Mouse (Mus musculus) midbrain, embryonic 13.5 days (tissue): Measurements from ENCODE around the gene Cdadc1. TPM values are rescaled to one million over a fixed set of nuclear protein-coding genes. Genes with fewer than 3 reads are reported as not detected.
A peak's percentile ranks its signal among the peaks of the same experiment; 100 is the strongest.

Experiments
- ATAC-seq: fragments of 200-750 bp; cut with Nextera tagmentation; 2 replicates; pipeline ENCODE4 v1.8.0; 2017; ENCODE audit warnings: mild to moderate bottlenecking, moderate TSS enrichment, moderate library complexity
- H3K27ac ChIP-seq: fragments of 300-500 bp; sonication (generic); 2 replicates; pipeline ENCODE4 v1.5.1; 2015; ENCODE audit warnings: inconsistent platforms, mild to moderate bottlenecking, moderate library complexity
- H3K27me3 ChIP-seq: fragments of 300-500 bp; sonication (generic); 2 replicates; pipeline ENCODE4 v1.6.1; 2015; ENCODE audit warnings: mild to moderate bottlenecking, inconsistent platforms
- H3K36me3 ChIP-seq: fragments of 300-500 bp; sonication (generic); 2 replicates; pipeline ENCODE4 v1.6.1; 2015; ENCODE audit warnings: mild to moderate bottlenecking, inconsistent platforms
- H3K4me1 ChIP-seq: fragments of 300-500 bp; sonication (generic); replicated peaks from 2 replicates; pipeline ENCODE4 v1.6.1; 2015; ENCODE audit warnings: inconsistent platforms
- H3K4me2 ChIP-seq: fragments of 300-500 bp; sonication (generic); replicated peaks from 2 replicates; pipeline ENCODE4 v1.6.1; 2015; ENCODE audit warnings: moderate library complexity, mild to moderate bottlenecking, inconsistent platforms
- H3K4me3 ChIP-seq: fragments of 300-500 bp; sonication (generic); replicated peaks from 2 replicates; pipeline ENCODE4 v1.5.1; 2015; ENCODE audit warnings: mild to moderate bottlenecking, inconsistent platforms
- H3K9ac ChIP-seq: fragments of 300-500 bp; sonication (generic); replicated peaks from 2 replicates; pipeline ENCODE4 v1.6.1; 2015; ENCODE audit warnings: mild to moderate bottlenecking, inconsistent platforms
- H3K9me3 ChIP-seq: fragments of 300-500 bp; sonication (generic); 2 replicates; pipeline ENCODE4 v1.6.1; 2016; ENCODE audit warnings: mild to moderate bottlenecking, inconsistent platforms
- WGBS: fragments of 180-500 bp; shearing (Covaris S2); methylation state at CpG from one replicate; pipeline ENCODE4 v1.1.7; 2015; 5-methylcytosine and 5-hydroxymethylcytosine counted together
- polyA plus RNA-seq: library from polyadenylated mRNA; unstranded; fragments of >200 nt; fragmentation: Nextera tagmentation; extraction: Ambion mirVana; gene quantifications from 2 replicates; pipeline ENCODE4 v1.2.1, GENCODE M21; 2015

Gene Cdadc1
- 36.4 and 41.9 TPM in 2 replicates for polyA plus RNA-seq

DNA sequence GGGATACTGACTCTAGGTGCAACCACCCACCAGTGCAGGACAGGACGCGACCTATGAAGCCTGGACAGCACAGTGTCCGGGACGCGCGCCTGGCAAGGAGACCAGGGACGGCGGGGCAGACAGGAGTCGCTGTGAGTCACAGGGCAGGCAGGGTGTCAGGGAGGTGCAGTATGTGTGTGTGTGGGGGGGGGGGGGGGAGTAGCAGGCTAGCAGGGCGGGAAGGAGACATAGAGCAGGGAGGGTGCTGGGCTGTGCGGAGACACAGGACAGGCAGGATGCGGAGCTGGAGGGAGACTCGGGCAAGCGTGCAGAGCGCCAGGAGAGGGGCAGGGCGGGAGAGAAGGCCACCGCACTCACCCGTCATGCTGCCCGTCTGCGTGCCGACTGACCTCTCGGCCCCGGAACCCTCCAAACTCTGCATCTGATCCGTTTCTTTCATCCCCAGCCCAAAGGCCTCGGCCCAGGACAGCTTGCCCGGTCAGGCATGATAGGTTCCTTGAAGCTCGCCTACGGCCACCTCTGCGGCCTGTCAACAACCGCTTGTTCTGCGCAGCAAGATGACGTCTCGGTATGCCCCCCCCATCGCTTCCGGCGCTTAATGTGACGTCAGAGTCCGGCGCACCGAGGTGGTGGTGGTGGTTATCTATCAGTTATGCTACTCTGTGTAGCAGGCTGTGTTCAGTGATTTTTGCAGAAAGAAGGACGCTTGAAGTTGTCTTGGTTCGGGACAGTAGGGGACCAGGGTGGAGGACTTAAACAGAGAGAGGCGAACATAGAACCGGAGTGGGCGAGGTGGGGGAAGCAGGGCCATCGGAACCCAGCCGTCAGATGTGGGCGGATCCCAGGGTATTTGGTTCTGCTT, at the start of gene Cdadc1:
Gene Cdadc1 (minus strand): TSS at position 562 of the 862 bp plus-strand sequence.
- Histone ChIP-seq H3K9me3 (no peaks in the 10 kb centered on the region), H3K4me1 (peaks cover 13% of the 10 kb centered on the region), H3K27ac (peak within 1 kb of the TSS; percentile 62), H3K27me3 (0 out of 2 replicates have a peak, but pooled peaks cover 2% of the 10 kb centered on the region), H3K9ac (peak within 1 kb of the TSS; percentile 89), H3K4me3 (peak within 1 kb of the TSS; percentile 94), H3K36me3 (peaks cover 8% of the 10 kb centered on the region; the same call in 1 of the 2 replicates), H3K4me2 (peak within 1 kb of the TSS; percentile 94)
- ATAC-seq, result peak; percentile 94
- WGBS, result under 1% methylated on average over 44 of the region's 48 CpGs

- no peak for ATAC-seq
- no peaks in the 10 kb centered on the region for H3K36me3 ChIP-seq
- 79% methylated on average over 16 of the region's 16 CpGs for WGBS
- H3K4me3 ChIP-seq, result no peak overlapping the region
- H3K27me3 ChIP-seq, result peaks cover 3% of the 10 kb centered on the region; the same call in 1 of the 2 replicates
- H3K4me1 ChIP-seq, result peaks cover 7% of the 10 kb centered on the region
- H3K27ac ChIP-seq, result no peak overlapping the region
- H3K9me3 ChIP-seq, result no peaks in the 10 kb centered on the region
- no peak overlapping the region for H3K4me2 ChIP-seq
- no peak overlapping the region for H3K9ac ChIP-seq
These were observed 49.3 kb upstream of the Cdadc1 start for GRCm38 (mm10) chr14:59646826-59647697.

GRCm38 (mm10) chr14:59644896-59645295, 47.1 kb upstream of the Cdadc1 start:
- no peak overlapping the region for H3K27ac ChIP-seq
- H3K9me3 ChIP-seq, result no peaks in the 10 kb centered on the region
- WGBS, result 78% methylated on average over 3 of the region's 3 CpGs
- no peak overlapping the region for H3K9ac ChIP-seq
- no peak overlapping the region for H3K4me2 ChIP-seq
- no peak for ATAC-seq
- no peak overlapping the region for H3K4me3 ChIP-seq
- H3K4me1 ChIP-seq, result peaks cover 14% of the 10 kb centered on the region
- H3K27me3 ChIP-seq, result peaks cover 3% of the 10 kb centered on the region; the same call in 1 of the 2 replicates
- H3K36me3 ChIP-seq, result no peaks in the 10 kb centered on the region

DNA sequence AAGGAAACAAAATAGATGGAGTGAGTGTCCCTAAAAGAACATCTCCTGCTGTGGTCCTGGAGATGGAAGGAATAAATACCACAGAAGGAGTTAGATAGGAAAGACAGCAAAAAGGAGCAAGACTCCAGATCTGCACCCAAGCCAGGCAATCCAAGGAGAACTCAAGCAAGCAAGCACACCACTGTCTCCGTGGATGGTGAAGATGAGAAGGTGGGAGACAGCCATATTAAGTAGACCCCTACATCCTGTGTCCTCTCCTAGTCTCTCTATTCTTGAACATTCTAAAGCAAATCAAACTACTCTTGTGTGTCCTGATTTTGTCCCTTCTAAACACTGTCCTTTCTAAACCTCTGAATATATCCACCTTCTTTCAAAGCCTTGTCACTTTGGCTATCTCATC, 46.4 kb upstream of the Cdadc1 start:
- WGBS, result 84% methylated on average over 1 of the region's 1 CpGs
- Histone ChIP-seq H3K9me3 (no peaks in the 10 kb centered on the region), H3K4me3 (no peak overlapping the region), H3K27ac (no peak overlapping the region), H3K36me3 (no peaks in the 10 kb centered on the region), H3K4me1 (peaks cover 17% of the 10 kb centered on the region), H3K4me2 (no peak overlapping the region), H3K9ac (no peak overlapping the region), H3K27me3 (peaks cover 3% of the 10 kb centered on the region; the same call in 1 of the 2 replicates)
- ATAC-seq, result no peak

DNA sequence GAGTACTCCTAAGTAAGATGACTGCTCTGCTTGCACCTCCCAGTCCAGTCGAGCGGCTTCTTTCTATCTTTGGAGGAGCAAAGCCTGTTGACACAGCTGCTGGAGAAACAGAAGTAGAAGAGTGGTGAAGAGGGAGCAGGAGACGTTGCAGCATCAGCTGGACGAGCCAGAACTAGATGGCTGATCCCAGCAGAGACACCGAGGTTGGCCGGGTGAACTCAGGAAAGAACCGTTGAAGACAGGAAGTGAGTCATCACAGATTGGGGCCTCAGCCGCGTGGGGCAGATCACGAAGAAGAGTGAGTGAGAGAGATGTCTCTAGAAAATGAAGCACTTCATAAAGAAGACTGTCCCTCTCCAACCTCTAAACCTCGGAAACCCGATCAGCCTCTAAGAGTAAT, 45.8 kb upstream of the Cdadc1 start:
- no peak for ATAC-seq
- Histone ChIP-seq H3K4me1 (peaks cover 17% of the 10 kb centered on the region), H3K27ac (no peak overlapping the region), H3K4me2 (no peak overlapping the region), H3K9ac (no peak overlapping the region), H3K4me3 (no peak overlapping the region), H3K9me3 (no peaks in the 10 kb centered on the region), H3K36me3 (no peaks in the 10 kb centered on the region), H3K27me3 (peaks cover 3% of the 10 kb centered on the region; the same call in 1 of the 2 replicates)
- WGBS, result 80% methylated on average over 12 of the region's 12 CpGs

DNA sequence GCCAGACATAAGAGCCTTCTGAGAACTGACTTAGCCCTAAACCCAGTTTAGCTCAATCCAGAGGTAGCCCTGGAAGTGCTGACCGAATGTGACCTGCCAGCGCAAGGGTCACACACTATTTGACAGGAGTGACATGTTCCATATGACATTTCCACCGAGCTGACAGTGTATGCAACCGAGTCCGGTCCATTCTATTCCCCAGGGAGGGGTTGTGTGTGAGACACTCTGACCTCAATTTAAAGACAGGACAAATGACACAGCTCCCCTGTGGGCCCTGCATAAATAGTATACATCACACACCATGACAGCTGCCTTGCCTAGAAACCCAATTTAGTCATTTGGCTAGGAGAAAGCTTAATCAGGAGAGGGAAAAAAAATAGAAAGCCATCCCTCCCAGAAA, 44.1 kb upstream of the Cdadc1 start:
- no peaks in the 10 kb centered on the region for H3K9me3 ChIP-seq
- WGBS, result 52% methylated on average over 5 of the region's 5 CpGs
- no peak overlapping the region for H3K9ac ChIP-seq
- no peak overlapping the region for H3K27ac ChIP-seq
- H3K4me3 ChIP-seq, result no peak overlapping the region
- peaks cover 3% of the 10 kb centered on the region; the same call in 1 of the 2 replicates for H3K27me3 ChIP-seq
- peaks cover 17% of the 10 kb centered on the region for H3K4me1 ChIP-seq
- H3K4me2 ChIP-seq, result no peak overlapping the region
- no peaks in the 10 kb centered on the region for H3K36me3 ChIP-seq
- 0 out of 2 replicates have a peak, but pooled peaks have one; percentile 34 for ATAC-seq

GRCm38 (mm10) chr14:59638906-59639703, 41.3 kb upstream of the Cdadc1 start:
- Histone ChIP-seq H3K9me3 (no peaks in the 10 kb centered on the region), H3K9ac (no peak overlapping the region), H3K36me3 (no peaks in the 10 kb centered on the region), H3K4me1 (peaks cover 17% of the 10 kb centered on the region), H3K4me3 (no peak overlapping the region), H3K4me2 (no peak overlapping the region), H3K27me3 (no peaks in the 10 kb centered on the region), H3K27ac (no peak overlapping the region)
- no peak for ATAC-seq
- WGBS, result 71% methylated on average over 7 of the region's 7 CpGs

GRCm38 (mm10) chr14:59633988-59634387, 36.2 kb upstream of the Cdadc1 start:
- no peaks in the 10 kb centered on the region for H3K9me3 ChIP-seq
- no peak overlapping the region for H3K9ac ChIP-seq
- no peak overlapping the region for H3K4me3 ChIP-seq
- no peak overlapping the region for H3K27ac ChIP-seq
- no peak overlapping the region for H3K4me2 ChIP-seq
- ATAC-seq, result no peak
- 80% methylated on average over 9 of the region's 9 CpGs for WGBS
- H3K36me3 ChIP-seq, result peaks cover 9% of the 10 kb centered on the region
- peaks cover 6% of the 10 kb centered on the region for H3K27me3 ChIP-seq
- no peaks in the 10 kb centered on the region for H3K4me1 ChIP-seq

DNA sequence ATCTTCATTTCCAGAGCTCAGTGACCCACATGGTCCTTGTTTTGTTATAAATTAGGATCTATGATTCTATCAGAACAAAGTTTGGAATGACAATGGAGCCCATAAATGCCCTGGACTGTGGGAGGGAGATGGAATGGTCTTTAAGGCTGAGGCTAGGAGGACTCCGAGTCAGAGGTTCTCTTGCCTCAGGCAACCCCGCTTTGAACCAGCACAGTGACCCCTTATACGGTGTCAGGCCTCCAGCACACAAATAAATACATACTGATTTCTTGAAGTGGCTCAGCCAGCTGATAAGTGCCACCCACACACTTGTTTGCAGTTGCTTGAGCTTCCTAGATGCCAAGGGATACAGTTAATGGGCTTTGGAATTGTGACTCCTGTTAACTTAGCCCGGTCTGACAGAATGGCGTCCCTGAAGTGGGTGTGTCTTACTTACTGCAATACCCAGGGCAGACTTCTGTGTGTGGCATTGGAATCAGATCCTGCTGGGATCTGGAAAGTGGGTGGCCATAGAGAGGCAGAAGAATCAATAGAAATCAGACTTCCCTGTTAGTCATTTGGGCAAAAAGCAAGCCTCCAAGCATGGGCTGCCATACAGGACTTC, 35.6 kb upstream of the Cdadc1 start:
- H3K4me1 ChIP-seq, result no peaks in the 10 kb centered on the region
- WGBS, result 82% methylated on average over 5 of the region's 5 CpGs
- no peak overlapping the region for H3K4me2 ChIP-seq
- H3K4me3 ChIP-seq, result no peak overlapping the region
- H3K9ac ChIP-seq, result no peak overlapping the region
- peaks cover 6% of the 10 kb centered on the region for H3K27me3 ChIP-seq
- no peak overlapping the region for H3K27ac ChIP-seq
- H3K36me3 ChIP-seq, result peaks cover 9% of the 10 kb centered on the region
- no peaks in the 10 kb centered on the region for H3K9me3 ChIP-seq
- no peak for ATAC-seq

- no peak overlapping the region for H3K4me2 ChIP-seq
- 91% methylated on average over 6 of the region's 6 CpGs for WGBS
- H3K4me1 ChIP-seq, result peaks cover 12% of the 10 kb centered on the region
- no peak overlapping the region for H3K4me3 ChIP-seq
- H3K27ac ChIP-seq, result no peak overlapping the region
- H3K9me3 ChIP-seq, result no peaks in the 10 kb centered on the region
- H3K36me3 ChIP-seq, result peaks cover 9% of the 10 kb centered on the region
- ATAC-seq, result no peak
- H3K27me3 ChIP-seq, result peaks cover 18% of the 10 kb centered on the region
- no peak overlapping the region for H3K9ac ChIP-seq
These were observed 34.3 kb upstream of the Cdadc1 start for GRCm38 (mm10) chr14:59632067-59632466.

DNA sequence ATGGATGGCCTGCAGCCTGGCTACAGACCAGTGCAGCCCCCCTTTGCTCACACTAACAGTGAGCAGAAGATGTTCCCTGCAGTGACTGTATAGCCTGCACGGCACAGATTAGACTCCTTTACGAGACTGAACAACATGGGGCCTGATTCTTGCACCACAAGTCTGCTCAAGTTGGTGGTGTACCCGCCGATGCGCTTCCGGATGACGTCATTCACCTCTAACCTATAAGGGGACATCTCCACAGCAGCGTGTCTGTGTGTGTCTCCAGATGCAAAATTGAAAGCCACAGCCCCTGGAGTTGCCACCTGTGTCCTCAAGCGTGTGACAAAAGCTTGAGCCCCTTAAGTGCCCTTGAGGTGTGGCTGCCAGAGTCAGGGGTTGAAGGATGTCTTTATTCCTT, 32.3 kb upstream of the Cdadc1 start:
- ATAC-seq, result no peak
- H3K9ac ChIP-seq, result no peak overlapping the region
- 86% methylated on average over 9 of the region's 9 CpGs for WGBS
- H3K4me3 ChIP-seq, result no peak overlapping the region
- H3K9me3 ChIP-seq, result no peaks in the 10 kb centered on the region
- H3K27me3 ChIP-seq, result peaks cover 24% of the 10 kb centered on the region
- H3K36me3 ChIP-seq, result peaks cover 9% of the 10 kb centered on the region
- H3K4me1 ChIP-seq, result peaks cover 27% of the 10 kb centered on the region
- H3K4me2 ChIP-seq, result no peak overlapping the region
- H3K27ac ChIP-seq, result no peak overlapping the region
